Mouse (Mus musculus): Measurements from ENCODE around the gene Atp5k.

DNA sequence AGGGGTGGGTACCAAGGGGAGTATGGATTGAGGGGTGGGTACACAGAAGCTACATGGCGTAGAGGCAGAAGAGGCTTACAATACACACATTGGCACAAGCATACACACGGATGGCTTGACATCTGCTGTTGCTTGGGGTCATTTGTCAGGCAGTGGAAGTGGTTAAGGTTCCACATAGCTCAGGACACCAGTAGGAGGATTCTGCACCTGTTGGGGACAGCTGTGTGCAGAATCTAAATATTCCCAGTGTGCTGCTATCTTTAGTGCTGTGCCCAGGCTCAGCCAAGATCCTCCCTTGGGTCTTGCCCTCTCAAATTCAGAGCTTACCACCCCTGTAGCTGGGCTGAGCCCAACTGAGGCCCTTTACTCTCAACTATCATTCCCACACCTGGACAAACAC is 1.9 kb upstream of the Atp5k start:
- TF ChIP-seq MAX (IDR thresholded peaks at IDR 0.05; ENCODE audit: low read depth), result no peak
- peak; percentile 86 to 96 (median 92) for TF ChIP-seq MYOD1 (IDR thresholded peaks at IDR 0.05; ENCODE audit: control insufficient read depth in 1 of 3, insufficient read length in 2 of 3, low read depth in 2 of 3)
- no peak for TF ChIP-seq USF1 (IDR thresholded peaks at IDR 0.05; ENCODE audit: low read depth)
- peak; percentile 97 for TF ChIP-seq TCF12 (IDR thresholded peaks at IDR 0.05; ENCODE audit: insufficient read depth, poor library complexity, severe bottlenecking)
- no peak for TF ChIP-seq POLR2A (IDR thresholded peaks at IDR 0.05; ENCODE audit: insufficient read length, low read depth)
- no peak for TF ChIP-seq E2F4 (IDR thresholded peaks at IDR 0.05; ENCODE audit: insufficient read depth)
- TF ChIP-seq CEBPB (IDR thresholded peaks at IDR 0.05; ENCODE audit: insufficient read depth, poor library complexity, severe bottlenecking), result no peak
